Mouse (Mus musculus) cortical plate, adult 2 months (tissue): ENCODE results near the gene Fam193b. TPM values are rescaled to one million over a fixed set of nuclear protein-coding genes. Genes with fewer than 3 reads are reported as not detected.
A peak's percentile ranks its signal among the peaks of the same experiment; 100 is the strongest.

Experiments used
- H3K27ac ChIP-seq: fragments of 200-500 bp; 2 replicates; pipeline ENCODE4 v1.5.1; 2012; ENCODE audit warnings: low read length, control low read depth, inconsistent platforms; ENCODE audit not compliant: insufficient read depth
- H3K4me1 ChIP-seq: fragments of 200-500 bp; 2 replicates; pipeline ENCODE4 v1.6.1; 2011; ENCODE audit warnings: low read length; ENCODE audit not compliant: control insufficient read depth, insufficient read depth
- H3K4me3 ChIP-seq: fragments of 200-500 bp; 2 replicates; pipeline ENCODE4 v1.5.1; 2011; ENCODE audit warnings: mild to moderate bottlenecking, low read length, control low read depth; ENCODE audit not compliant: insufficient read depth
- CTCF ChIP-seq: fragments of 200-500 bp; IDR thresholded peaks from 2 replicates; pipeline ENCODE4 v1.5.1; 2011; ENCODE audit warnings: mild to moderate bottlenecking, control low read depth, low read length; ENCODE audit not compliant: insufficient read depth; ENCODE audit errors: extremely low read depth
- POLR2A ChIP-seq: fragments of 200-500 bp; IDR thresholded peaks from 2 replicates; pipeline ENCODE4 v1.6.1; 2011; ENCODE audit warnings: mild to moderate bottlenecking, low read length, control low read depth; ENCODE audit not compliant: insufficient read depth; ENCODE audit errors: extremely low read depth
- polyA plus RNA-seq: library from polyadenylated mRNA; depleted of rRNA; stranded (reverse); fragments of >200 nt; gene quantifications from 2 replicates; pipeline ENCODE4 v1.2.3, GENCODE M21; 2012

The Fam193b gene
- polyA plus RNA-seq, 1 experiment = 138 TPM

GRCm38 (mm10) chr13:55516955-55517354, 54.0 kb downstream of the Fam193b start:
- H3K4me3 ChIP-seq = no peak overlapping the region
- TF ChIP-seq CTCF = peak; percentile 92
- TF ChIP-seq POLR2A = no peak
- H3K27ac ChIP-seq = no peak overlapping the region
- peaks cover under 1% of the 10 kb centered on the region; the same call in 1 of the 2 replicates for H3K4me1 ChIP-seq

GRCm38 (mm10) chr13:55513828-55514227, 57.1 kb downstream of the Fam193b start:
- Histone ChIP-seq H3K4me1 (peaks cover 5% of the 10 kb centered on the region; the same call in 1 of the 2 replicates), H3K4me3 (peak overlapping the region; percentile 63; the same call in 1 of the 2 replicates), H3K27ac (no peak overlapping the region)
- TF ChIP-seq CTCF (no peak), POLR2A (no peak)

- Histone ChIP-seq H3K27ac (peak within 1 kb of the TSS; percentile 86), H3K4me3 (peak within 1 kb of the TSS; percentile 63), H3K4me1 (peaks cover 5% of the 10 kb centered on the region)
- TF ChIP-seq CTCF (peak; percentile 71), POLR2A (peak; percentile 84)
Observed at GRCm38 (mm10) chr13:55513111-55513748, 57.7 kb downstream of the Fam193b start, which contains the start of gene Pdlim7. Gene Pdlim7 (minus strand): TSS chr13:55513676.

- H3K27ac ChIP-seq = peak overlapping the region; percentile 62
- peaks cover 5% of the 10 kb centered on the region for H3K4me1 ChIP-seq
- peak overlapping the region; percentile 63 for H3K4me3 ChIP-seq
- no peak for TF ChIP-seq CTCF
- TF ChIP-seq POLR2A = no peak
Observed at GRCm38 (mm10) chr13:55512379-55513031, 58.4 kb downstream of the Fam193b start.

GRCm38 (mm10) chr13:55511492-55511861, 59.4 kb downstream of the Fam193b start:
- H3K27ac ChIP-seq = no peak overlapping the region
- H3K4me3 ChIP-seq = peak overlapping the region; percentile 63; the same call in 1 of the 2 replicates
- H3K4me1 ChIP-seq = peaks cover 5% of the 10 kb centered on the region
- TF ChIP-seq POLR2A (no peak), CTCF (no peak)

- peaks cover 5% of the 10 kb centered on the region for H3K4me1 ChIP-seq
- H3K4me3 ChIP-seq = no peak overlapping the region; the same call in 1 of the 2 replicates
- no peak for TF ChIP-seq CTCF
- H3K27ac ChIP-seq = peak overlapping the region; percentile 9; the same call in 1 of the 2 replicates
Observed at GRCm38 (mm10) chr13:55510668-55511491, 60.0 kb downstream of the Fam193b start.

- TF ChIP-seq CTCF = no peak
- no peak for TF ChIP-seq POLR2A
- Histone ChIP-seq H3K27ac (no peak overlapping the region), H3K4me1 (peaks cover 5% of the 10 kb centered on the region), H3K4me3 (no peak overlapping the region)
Observed at GRCm38 (mm10) chr13:55510332-55510667, 60.6 kb downstream of the Fam193b start.

GRCm38 (mm10) chr13:55508531-55508930, 62.4 kb downstream of the Fam193b start:
- H3K4me1 ChIP-seq = peaks cover 5% of the 10 kb centered on the region
- H3K27ac ChIP-seq = no peak overlapping the region
- TF ChIP-seq CTCF = no peak
- no peak for TF ChIP-seq POLR2A
- H3K4me3 ChIP-seq = no peak overlapping the region

- Histone ChIP-seq H3K4me1 (peaks cover 5% of the 10 kb centered on the region), H3K4me3 (no peak overlapping the region), H3K27ac (no peak overlapping the region)
- no peak for TF ChIP-seq POLR2A
- TF ChIP-seq CTCF = no peak
Observed at GRCm38 (mm10) chr13:55507877-55508276, 63.0 kb downstream of the Fam193b start.
